Mouse (Mus musculus) gastrocnemius, postnatal 10 days (tissue): ENCODE measurements around the gene Zyg11b. TPM values are rescaled to one million over a fixed set of nuclear protein-coding genes. Genes with fewer than 3 reads are reported as not detected.
A peak's percentile ranks its signal among the peaks of the same experiment; 100 is the strongest.

Source experiments
- DNase-seq: peaks from one replicate; pipeline ENCODE4 v3.0.0; 2021; ENCODE audit warnings: mixed read lengths
- total RNA-seq, 2 experiments: library from RNA; stranded (reverse); gene quantifications; 2 replicates each; pipeline ENCODE4 v1.2.3; 2021

Zyg11b gene
- total RNA-seq, 2 experiments from 2014 or later, result 32.8 to 33.8 TPM

DNA sequence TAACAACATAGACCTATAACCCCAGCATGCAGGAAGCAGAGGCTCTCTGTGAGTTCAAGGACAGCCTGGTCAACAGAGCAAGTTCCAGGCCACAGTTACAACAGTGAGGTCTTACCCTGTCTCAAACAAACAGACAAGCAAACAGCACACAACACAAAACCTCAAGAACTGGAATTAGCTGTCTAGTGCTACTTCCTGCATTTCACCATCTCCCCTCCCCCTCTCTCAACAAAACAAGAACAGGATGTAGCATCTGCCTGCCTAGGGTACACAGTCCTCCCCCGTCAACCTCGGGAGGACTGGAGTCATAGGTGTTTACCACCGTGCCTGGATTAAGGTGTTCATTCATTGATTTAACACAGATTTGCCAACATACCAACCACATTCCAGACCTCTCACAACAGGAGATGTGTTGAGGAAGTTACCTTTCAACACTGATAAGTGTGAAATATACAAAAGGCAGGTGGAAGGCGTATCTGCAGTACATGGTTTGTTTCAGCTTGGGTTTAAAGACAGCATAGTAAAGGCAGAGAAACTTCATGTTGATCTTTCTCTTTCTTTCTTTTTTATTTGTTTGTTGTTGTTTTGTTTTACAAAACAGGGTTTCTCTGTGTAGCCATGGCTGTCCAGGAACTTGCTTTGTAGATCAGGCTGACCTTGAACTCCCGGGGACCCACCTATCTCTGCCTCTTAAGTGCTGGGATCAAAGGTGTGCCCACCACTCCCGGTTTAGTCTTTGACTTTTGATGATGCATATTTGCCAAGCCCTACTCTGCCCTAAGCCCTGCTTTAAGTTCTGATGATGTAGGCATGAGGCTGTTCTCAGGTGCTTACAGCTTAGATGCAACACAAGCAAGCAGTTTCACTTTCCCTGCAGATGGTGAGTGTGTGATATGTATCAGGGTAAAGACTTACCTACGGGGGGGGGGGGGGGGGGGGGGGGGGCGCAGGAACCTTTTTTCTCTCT lies 18.0 kb upstream of the Zyg11b start:
- no peak for DNase-seq

DNA sequence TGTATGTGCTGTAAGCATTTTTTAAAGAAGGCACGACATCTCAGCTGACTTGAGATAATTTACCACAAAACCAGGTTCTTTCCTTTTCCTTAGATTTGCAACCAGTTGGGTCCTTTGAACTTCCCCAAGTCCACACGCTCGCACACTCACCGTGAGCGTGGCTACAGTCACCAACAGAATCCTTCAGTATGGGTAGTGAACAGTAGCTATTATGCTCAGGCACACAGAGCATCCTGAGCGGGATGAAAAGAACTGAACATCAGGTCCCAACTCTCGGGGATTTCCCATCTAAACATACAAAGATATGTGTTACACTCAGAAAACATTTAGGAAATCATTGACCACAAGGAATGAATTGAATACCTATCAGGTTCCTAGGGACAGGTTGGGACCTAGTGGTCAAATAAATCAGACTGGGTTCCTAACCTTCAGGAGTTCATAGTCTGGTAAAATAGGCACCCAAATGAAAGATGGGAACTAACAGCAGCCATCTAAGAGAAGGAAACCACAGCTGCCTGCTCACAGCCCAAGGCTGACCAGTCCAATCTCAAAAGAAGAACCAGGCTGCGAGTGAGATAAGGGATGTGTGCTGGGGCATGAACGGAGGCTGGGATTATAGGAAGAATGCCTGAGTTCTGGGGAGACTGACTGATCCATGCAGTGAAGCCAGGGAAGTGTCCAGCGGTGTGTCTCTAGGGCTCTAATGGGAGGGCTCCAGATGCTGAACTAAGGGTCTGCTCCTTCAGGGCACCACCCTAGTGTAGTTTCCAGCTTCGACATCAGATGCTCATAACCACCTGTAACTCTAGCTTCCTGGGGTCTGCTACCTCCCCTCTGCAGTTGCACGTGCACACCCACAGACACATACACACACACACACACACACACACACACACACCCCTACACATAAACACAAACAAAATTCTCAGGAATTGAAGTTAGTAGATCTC lies 17.0 kb upstream of the Zyg11b start:
- DNase-seq, result no peak

DNA sequence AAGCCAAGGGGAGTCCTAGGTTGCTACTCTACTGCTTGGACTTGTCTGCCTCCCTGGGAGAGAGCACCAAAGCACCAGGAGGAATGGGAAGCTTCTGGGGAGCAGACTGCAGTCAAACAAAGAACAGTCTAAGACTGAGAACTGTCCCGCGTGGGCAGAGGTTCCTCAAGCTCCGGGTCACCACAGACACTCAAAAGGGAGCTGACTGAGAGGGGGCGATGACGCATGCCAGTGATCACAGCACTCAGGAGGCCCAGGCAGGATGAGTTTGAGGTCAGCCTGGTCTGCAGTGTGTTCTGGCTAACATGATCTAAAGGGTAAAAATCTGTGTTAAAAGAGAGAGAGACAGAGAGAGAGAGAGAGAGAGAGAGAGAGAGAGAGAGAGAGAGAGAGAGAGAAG lies 13.1 kb upstream of the Zyg11b start:
- no peak for DNase-seq

DNA sequence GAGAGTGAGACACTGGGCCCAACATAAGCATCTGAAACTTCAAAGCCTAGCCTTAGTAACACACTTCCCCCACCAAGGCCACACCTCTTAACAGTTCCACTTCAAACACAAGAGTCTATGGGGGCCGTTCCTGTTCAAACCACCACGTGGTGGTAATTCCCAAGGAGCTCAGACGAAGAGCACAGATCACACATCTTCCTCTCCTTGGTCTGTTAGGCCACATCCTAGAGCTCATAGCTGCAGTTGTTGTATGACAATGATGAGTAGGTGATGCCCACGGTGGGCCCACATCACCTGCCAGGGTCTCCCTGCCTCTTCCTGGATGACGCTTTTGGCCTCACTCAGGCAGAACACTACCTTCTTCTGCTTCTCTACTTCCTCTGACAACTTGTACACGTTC lies 9.8 kb upstream of the Zyg11b start:
- no peak for DNase-seq

- DNase-seq, result no peak
These were observed 1.5 kb upstream of the Zyg11b start for GRCm38 (mm10) chr4:108302296-108302890.

DNA sequence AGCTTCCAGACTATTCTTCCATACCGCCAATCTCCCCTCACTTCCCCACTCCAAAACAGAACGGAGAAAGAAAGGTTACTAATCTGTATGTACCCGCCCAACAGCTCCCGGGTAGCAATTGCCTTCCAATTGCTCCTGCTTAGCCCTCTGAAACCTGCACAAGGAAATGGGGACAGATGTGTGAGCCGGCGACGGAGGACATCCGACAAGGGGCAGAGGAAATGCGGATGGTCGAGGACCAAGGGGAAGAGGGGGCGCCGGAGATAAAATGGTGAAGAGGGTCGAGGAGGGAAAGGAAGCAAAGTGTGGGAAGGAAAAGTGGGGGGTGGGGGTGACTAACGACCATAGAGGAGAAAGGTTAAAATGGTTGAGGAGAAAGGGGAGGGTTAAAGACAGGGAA lies 630 bp downstream of the Zyg11b start:
- peak; percentile 15 for DNase-seq

DNA sequence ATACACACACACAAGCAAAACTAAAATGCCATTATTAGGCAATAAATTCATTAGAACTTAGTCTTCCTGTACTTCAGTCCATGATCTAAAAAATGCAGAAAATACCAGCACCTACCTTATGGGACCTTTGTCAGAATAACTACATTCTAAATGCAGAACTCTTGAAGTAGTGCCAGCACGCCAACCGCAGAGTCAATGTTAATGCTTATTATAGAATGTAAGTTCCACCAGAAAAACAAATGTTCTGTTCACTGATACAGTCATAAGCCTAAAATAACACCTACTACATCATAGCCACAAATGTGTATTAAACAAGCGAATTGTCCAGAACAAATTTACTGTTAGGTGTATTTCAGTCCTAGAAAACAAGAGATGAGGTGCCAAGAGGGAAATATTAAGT lies 23.9 kb downstream of the Zyg11b start:
- no peak for DNase-seq

DNA sequence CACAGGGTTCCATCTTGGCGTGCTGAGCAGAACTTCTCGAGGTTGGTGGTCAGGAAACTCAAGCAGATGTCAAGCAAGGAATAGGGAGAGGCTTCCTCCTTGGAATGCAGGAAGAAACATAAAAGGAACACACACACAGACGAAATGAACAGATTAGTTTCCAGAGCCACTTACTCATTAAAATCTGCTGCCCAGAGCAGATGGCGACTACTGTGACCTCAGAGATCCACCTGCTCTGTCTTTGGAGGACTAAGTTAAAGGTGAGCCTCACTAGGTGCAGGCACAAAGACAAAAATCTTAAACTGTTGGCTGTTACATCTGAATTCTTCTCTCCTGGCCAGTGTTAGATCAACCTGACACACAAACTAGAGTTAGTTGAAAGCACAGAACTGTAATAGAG lies 28.6 kb downstream of the Zyg11b start:
- DNase-seq, result no peak

GRCm38 (mm10) chr4:108265774-108266173 lies 35.1 kb downstream of the Zyg11b start:
- DNase-seq, result no peak

GRCm38 (mm10) chr4:108253317-108253716 lies 47.6 kb downstream of the Zyg11b start:
- DNase-seq, result no peak

DNA sequence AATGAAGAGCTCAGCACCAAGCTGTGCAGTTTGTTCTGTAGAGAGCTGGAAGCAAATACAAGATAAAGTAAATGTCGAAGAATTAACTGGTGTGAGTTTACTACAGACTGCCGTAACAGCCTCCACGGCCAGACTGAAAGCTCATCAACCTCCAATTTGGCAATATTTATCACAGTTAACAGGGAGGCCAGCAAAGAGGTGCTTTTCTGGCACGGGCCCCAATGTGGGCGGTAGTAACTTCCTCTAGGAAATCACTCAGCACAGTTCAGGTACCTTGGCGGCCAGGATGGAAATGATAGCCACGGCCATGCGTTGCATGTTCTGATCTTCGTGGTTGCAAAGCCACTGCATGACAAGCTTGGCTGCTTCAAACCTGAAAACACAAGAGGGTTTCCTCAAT lies 50.4 kb downstream of the Zyg11b start:
- DNase-seq, result no peak

DNA sequence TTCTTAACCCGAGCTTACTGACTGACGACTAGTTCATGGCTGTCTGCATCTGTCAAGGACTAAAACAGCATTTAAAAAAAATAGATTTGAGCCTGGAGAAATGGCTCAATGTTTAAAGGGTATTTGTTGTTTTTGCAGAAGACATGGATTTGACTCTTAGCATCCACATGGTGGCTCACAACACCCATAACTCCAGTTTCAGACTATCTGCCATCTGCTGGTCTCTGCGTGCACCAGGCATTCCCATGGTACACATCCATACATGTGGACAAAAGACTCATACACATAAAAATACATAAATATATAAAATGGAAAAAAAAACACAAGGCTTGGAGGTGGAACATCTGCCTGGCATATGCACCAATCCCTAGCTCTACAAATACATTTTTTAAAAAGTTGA lies 51.6 kb downstream of the Zyg11b start:
- DNase-seq, result no peak

- DNase-seq, result no peak
These were observed 67.2 kb downstream of the Zyg11b start for GRCm38 (mm10) chr4:108233654-108234053.

- DNase-seq, result no peak
These were observed 75.5 kb downstream of the Zyg11b start for GRCm38 (mm10) chr4:108225341-108225872.

- no peak for DNase-seq
These were observed 78.4 kb downstream of the Zyg11b start for GRCm38 (mm10) chr4:108222507-108222906.

- no peak for DNase-seq
These were observed 81.9 kb downstream of the Zyg11b start for GRCm38 (mm10) chr4:108219019-108219418.

DNA sequence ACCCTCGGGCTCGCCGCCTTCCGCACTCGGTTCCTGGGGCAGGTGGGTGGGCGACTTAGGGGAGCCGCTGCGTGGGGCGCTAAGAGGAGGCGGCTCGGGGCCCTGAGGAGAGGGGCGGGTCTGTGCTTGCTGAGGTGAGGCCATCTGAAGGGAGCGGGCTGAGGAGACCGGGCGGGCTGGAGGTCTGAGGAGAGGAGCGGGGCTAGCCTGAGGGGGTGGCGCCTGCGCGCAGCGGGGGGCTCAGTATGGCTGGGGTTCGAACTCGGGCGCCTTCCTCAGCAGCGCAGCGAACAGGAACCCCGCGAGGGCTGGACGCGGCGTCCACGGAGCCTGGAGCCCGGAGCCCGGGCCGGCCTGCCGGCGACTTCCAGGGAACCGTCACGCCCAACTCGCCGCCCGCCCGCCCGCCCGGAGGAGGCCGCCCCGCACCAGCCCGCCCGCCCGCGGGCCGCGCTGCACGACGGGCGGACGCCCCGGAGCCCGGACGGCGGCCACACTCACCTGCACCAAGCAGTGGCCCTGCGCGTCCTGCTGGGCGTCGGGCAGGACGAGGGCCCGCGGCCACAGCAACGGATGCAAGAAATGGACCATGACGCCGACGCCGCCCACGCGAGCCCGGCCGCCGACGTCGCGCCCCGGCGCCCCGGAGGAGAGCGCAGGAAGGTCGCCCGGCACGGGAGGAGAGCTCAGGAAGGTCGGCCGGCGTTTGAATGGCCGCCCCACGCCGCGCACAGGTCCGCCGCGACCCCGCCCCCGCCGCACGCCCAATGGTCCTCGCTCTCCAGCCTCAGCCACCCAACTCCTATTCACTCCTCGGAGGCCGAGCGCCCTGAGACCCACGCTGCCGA lies 83.3 kb downstream of the Zyg11b start, which contains the start of gene Zyg11a:
Gene Zyg11a (minus strand): TSS at position 717 of the 848 bp plus-strand sequence.
- DNase-seq, result peak; percentile 11

DNA sequence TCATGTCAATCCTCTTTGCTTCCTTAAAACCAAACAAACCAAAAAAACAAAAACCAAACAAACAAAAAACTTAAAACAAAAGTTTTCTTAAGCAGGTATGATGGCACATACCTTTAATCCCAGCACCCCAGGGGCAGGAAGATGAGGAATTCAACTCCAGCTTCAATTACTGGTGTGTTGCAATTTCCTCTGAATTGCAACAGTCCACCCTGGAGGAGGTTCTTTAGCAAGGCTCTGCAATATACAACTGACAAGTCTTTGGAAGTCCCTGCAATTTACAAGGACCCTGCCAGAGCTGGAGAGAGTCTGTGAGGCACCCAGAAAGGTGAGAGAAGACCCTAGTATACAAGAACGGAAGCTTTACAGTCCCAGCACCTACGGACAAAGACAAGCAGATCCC lies 87.9 kb downstream of the Zyg11b start:
- DNase-seq, result no peak

- no peak for DNase-seq
These were observed 96.3 kb downstream of the Zyg11b start for GRCm38 (mm10) chr4:108204629-108205028.

GRCm38 (mm10) chr4:108199236-108199635 lies 101.7 kb downstream of the Zyg11b start:
- no peak for DNase-seq

GRCm38 (mm10) chr4:108196277-108196855 lies 104.5 kb downstream of the Zyg11b start:
- peak; percentile 29 for DNase-seq
